Mouse (Mus musculus): ENCODE results near the gene Cenpt.

Cenpt gene

GRCm38 (mm10) chr8:105854715-105855216 is 1.7 kb upstream of the Cenpt start, which contains the start of gene Thap11:
Thap11 (plus strand) TSS chr8:105855132.
- in situ Hi-C loops (cut with MboI, MseI), result no loop called here

- in situ Hi-C loops (cut with MboI, MseI), result no loop called here
Observed at GRCm38 (mm10) chr8:105854303-105854702, 1.2 kb upstream of the Cenpt start.

- in situ Hi-C loops (cut with MboI, MseI), result no loop called here
Observed at GRCm38 (mm10) chr8:105852146-105852729, 840 bp downstream of the Cenpt start.

GRCm38 (mm10) chr8:105851651-105852143 is 1.4 kb downstream of the Cenpt start:
- in situ Hi-C loops (cut with MboI, MseI), result no loop called here

GRCm38 (mm10) chr8:105850611-105851010 is 2.5 kb downstream of the Cenpt start:
- in situ Hi-C loops (cut with MboI, MseI), result no loop called here

GRCm38 (mm10) chr8:105850014-105850413 is 3.1 kb downstream of the Cenpt start:
- in situ Hi-C loops (cut with MboI, MseI), result no loop called here

- in situ Hi-C loops (cut with MboI, MseI), result no loop called here
Observed at GRCm38 (mm10) chr8:105846678-105847077, 6.4 kb downstream of the Cenpt start.

- in situ Hi-C loops (cut with MboI, MseI), result no loop called here
Observed at GRCm38 (mm10) chr8:105839209-105839608, 13.9 kb downstream of the Cenpt start.

GRCm38 (mm10) chr8:105836991-105837390 is 16.1 kb downstream of the Cenpt start:
- in situ Hi-C loops (cut with MboI, MseI), result no loop called here

- in situ Hi-C loops (cut with MboI, MseI), result no loop called here
Observed at GRCm38 (mm10) chr8:105835318-105835717, 17.8 kb downstream of the Cenpt start.

- in situ Hi-C loops (cut with MboI, MseI), result loop anchor here (5.0 kb wide), 1 partner anchor 94 kb away; no protein-coding TSS in a partner anchor
Observed at GRCm38 (mm10) chr8:105833740-105834139, 19.3 kb downstream of the Cenpt start.

- in situ Hi-C loops (cut with MboI, MseI), result loop anchor here (5.0 kb wide), 1 partner anchor 35 kb away; the partner anchor contains the start of gene Nutf2
Observed at GRCm38 (mm10) chr8:105826861-105827848, 25.9 kb downstream of the Cenpt start, which contains the start of the genes Ranbp10 and Tsnaxip1. Ranbp10 (minus strand) TSS chr8:105827350. Tsnaxip1 (plus strand) TSS chr8:105827731.

GRCm38 (mm10) chr8:105826379-105826778 is 26.7 kb downstream of the Cenpt start:
- in situ Hi-C loops (cut with MboI, MseI), result loop anchor here (5.0 kb wide), 1 partner anchor 36 kb away; the partner anchor contains the start of gene Nutf2

- in situ Hi-C loops (cut with MboI, MseI), result loop anchor here (5.0 kb wide), 1 partner anchor 37 kb away; the partner anchor contains the start of gene Nutf2
Observed at GRCm38 (mm10) chr8:105825506-105825905, 27.6 kb downstream of the Cenpt start.

GRCm38 (mm10) chr8:105820925-105821324 is 32.2 kb downstream of the Cenpt start:
- in situ Hi-C loops (cut with MboI, MseI), result loop anchor here (25.0 kb wide), 1 partner anchor 1234 kb away; the partner anchor contains the start of gene Pdp2

- in situ Hi-C loops (cut with MboI, MseI), result loop anchor here (25.0 kb wide), 1 partner anchor 1232 kb away; the partner anchor contains the start of gene Pdp2
Observed at GRCm38 (mm10) chr8:105819659-105820058, 33.4 kb downstream of the Cenpt start.

GRCm38 (mm10) chr8:105813241-105813640 is 39.8 kb downstream of the Cenpt start:
- in situ Hi-C loops (cut with MboI, MseI), result loop anchor here (25.0 kb wide), 1 partner anchor 1226 kb away; the partner anchor contains the start of gene Pdp2

- in situ Hi-C loops (cut with MboI, MseI), result loop anchor here (25.0 kb wide), 1 partner anchor 1225 kb away; the partner anchor contains the start of gene Pdp2
Observed at GRCm38 (mm10) chr8:105812511-105812910, 40.6 kb downstream of the Cenpt start.

GRCm38 (mm10) chr8:105811543-105811942 is 41.5 kb downstream of the Cenpt start:
- in situ Hi-C loops (cut with MboI, MseI), result loop anchor here (25.0 kb wide), 1 partner anchor 1224 kb away; the partner anchor contains the start of gene Pdp2

- in situ Hi-C loops (cut with MboI, MseI), result loop anchor here (25.0 kb wide), 1 partner anchor 1224 kb away; the partner anchor contains the start of gene Pdp2
Observed at GRCm38 (mm10) chr8:105811061-105811460, 42.0 kb downstream of the Cenpt start.

GRCm38 (mm10) chr8:105810245-105810786 is 42.8 kb downstream of the Cenpt start:
- in situ Hi-C loops (cut with MboI, MseI), result loop anchor here (25.0 kb wide), 1 partner anchor 1223 kb away; the partner anchor contains the start of gene Pdp2
